Comparison of ENCODE assay signal across 8 mouse cellular contexts in genomic region chr2:156420694-156421380, GRCm38 (mm10). TPM values are rescaled to one million over a fixed set of nuclear protein-coding genes. Genes with fewer than 3 reads are reported as not detected.
DNase-seq lines count a peak whose midpoint lies in the region; ATAC-seq and TF ChIP-seq lines count a peak whose summit lies in the region.

Gene Epb41l1, plus strand, starts transcription at chr2:156420909.

- intact Hi-C loops in gastrocnemius, adult 2 months (cut with DNase I), result loop anchor here (5.0 kb wide), 1 partner anchor 76 kb away; no protein-coding TSS in a partner anchor
- intact Hi-C loops in left cerebral cortex, postnatal 4 days (cut with DNase I), result no loop called here

- DNase-seq in frontal cortex, postnatal 25 days (ENCODE audit: low spot score in 2 of 2), result no peak
- peak; percentile 75 for DNase-seq in gastrocnemius, adult 2 months
- peak; percentile 74 for DNase-seq in hindbrain, postnatal 0 days (ENCODE audit: low spot score)
- peak; percentile 53 for DNase-seq in left cerebral cortex, postnatal 4 days

- H3K4me1 ChIP-seq in brown adipose tissue, adult 24 weeks (ENCODE audit: control insufficient read depth, insufficient read depth, insufficient read length, low read length), result peaks cover 4% of the 10 kb centered on the region; the same call in 1 of the 2 replicates
- H3K4me1 ChIP-seq in hindbrain, postnatal 0 days (ENCODE audit: insufficient read depth, low read length), result 0 out of 2 replicates have a peak, but pooled peaks cover 5% of the 10 kb centered on the region
- H3K4me1 ChIP-seq in small intestine, adult 2 months (ENCODE audit: control insufficient read depth, insufficient read depth, insufficient read length, low read length), result peaks cover 20% of the 10 kb centered on the region

- peak within 1 kb of the TSS; percentile 83 for H3K4me2 ChIP-seq in hindbrain, postnatal 0 days (ENCODE audit: low read depth, low read length)

- H3K27me3 ChIP-seq in hindbrain, postnatal 0 days (ENCODE audit: insufficient read depth, low read length), result no peaks in the 10 kb centered on the region
- H3K27me3 ChIP-seq in small intestine, adult 2 months (ENCODE audit: control insufficient read depth, insufficient read depth, low read length), result 0 out of 2 replicates have a peak, but pooled peaks cover 2% of the 10 kb centered on the region

- H3K9me3 ChIP-seq in hindbrain, postnatal 0 days (ENCODE audit: low read length), result no peaks in the 10 kb centered on the region

- peak within 1 kb of the TSS; percentile 85 for H3K9ac ChIP-seq in hindbrain, postnatal 0 days (replicated peaks; ENCODE audit: low read length)

- H3K36me3 ChIP-seq in hindbrain, postnatal 0 days (ENCODE audit: insufficient read depth, low read length), result no peaks in the 10 kb centered on the region
- H3K36me3 ChIP-seq in small intestine, adult 2 months (ENCODE audit: control insufficient read depth, insufficient read depth, low read length), result no peaks in the 10 kb centered on the region

- under 1% methylated on average over 69 of the region's 76 CpGs for WGBS in hindbrain, postnatal 0 days
- 2% methylated on average over 76 of the region's 76 CpGs for WGBS in small intestine, adult 2 months

- ATAC-seq in frontal cortex, adult (ENCODE audit: low TSS enrichment), result 0 out of 2 replicates have a peak, but pooled peaks have one; percentile 21
- peak; percentile 69 for ATAC-seq in hindbrain, postnatal 0 days
- 0 out of 2 replicates have a peak, but pooled peaks have one; percentile 11 for ATAC-seq in megakaryocyte-erythroid progenitor cell, adult 5-6 weeks (replicated peaks; ENCODE audit: low FRiP score, low TSS enrichment, poor library complexity, severe bottlenecking)

- no peak for TF ChIP-seq POLR2A in small intestine, adult 2 months (IDR thresholded peaks at IDR 0.05; ENCODE audit: low read depth, low read length)

- TF ChIP-seq CTCF in gastrocnemius, adult 2 months (IDR thresholded peaks at IDR 0.05), result peak; percentile 1; the same call in 1 of the 2 replicates
- TF ChIP-seq CTCF in hindbrain, postnatal 0 days (IDR thresholded peaks at IDR 0.05; ENCODE audit: low read depth), result no peak
- no peak for TF ChIP-seq CTCF in small intestine, adult 2 months (IDR thresholded peaks at IDR 0.05; ENCODE audit: extremely low read depth, insufficient read length, insufficient replicate concordance, low read depth, low read length)

- peak within 1 kb of the TSS; percentile 75 for H3K4me3 ChIP-seq in brown adipose tissue, adult 24 weeks (ENCODE audit: insufficient read depth, low read depth, low read length)
- peak within 1 kb of the TSS; percentile 85 for H3K4me3 ChIP-seq in gastrocnemius, adult 2 months
- H3K4me3 ChIP-seq in hindbrain, postnatal 0 days (ENCODE audit: low read length), result peak within 1 kb of the TSS; percentile 74
- peak within 1 kb of the TSS; percentile 85 for H3K4me3 ChIP-seq in small intestine, adult 2 months (ENCODE audit: low read depth, low read length)

- H3K27ac ChIP-seq in brown adipose tissue, adult 24 weeks (replicated peaks; ENCODE audit: low read depth, low read length), result peak within 1 kb of the TSS; percentile 58
- peak within 1 kb of the TSS; percentile 65 for H3K27ac ChIP-seq in gastrocnemius, adult 2 months
- H3K27ac ChIP-seq in hindbrain, postnatal 0 days, result peak within 1 kb of the TSS; percentile 94
- no peak within 1 kb of the TSS for H3K27ac ChIP-seq in small intestine, adult 2 months (ENCODE audit: insufficient read depth, low read depth, low read length)

RNA-seq across cellular contexts. Expression of gene Epb41l1, which starts in this region (rescaled TPM):
- polyA plus RNA-seq in brown adipose tissue, adult 24 weeks (2012; ENCODE audit: insufficient read depth, insufficient read length, missing spikeins), result 23.3 and 29.1 TPM in 2 replicates
- total RNA-seq in gastrocnemius, adult 2 months (2021), result 1 to 10 TPM; 3.8 to 4.6 TPM
- 228 and 259 TPM in 2 replicates for total RNA-seq in hindbrain, postnatal 0 days (2014; rRNA removed)
- 10.7 and 11.2 TPM in 2 replicates for polyA plus RNA-seq in hindbrain, postnatal 0 days (2015; fragmentation: Nextera tagmentation; extraction: Ambion mirVana)
- total RNA-seq in left cerebral cortex, postnatal 4 days (2021), result 100 to 1,000 TPM; 229 to 236 TPM
- total RNA-seq in megakaryocyte-erythroid progenitor cell, adult 5-6 weeks (2014; fragmentation: Nextera tagmentation), result not detected in 2 replicates
- 0.15 TPM in 1 of 2 replicates, not detected in the other for total RNA-seq in megakaryocyte-erythroid progenitor cell, adult 5-6 weeks (2017)
- 11.8 and 14.0 TPM in 2 replicates for polyA plus RNA-seq in small intestine, adult 2 months (2012; rRNA removed)

Comparison
In these comparisons a context has a peak if more than half of its experiments do, and no peak if none do; other contexts are left out.
1. RNA of gene Epb41l1 (total RNA-seq): 228 to 259 TPM in hindbrain, postnatal 0 days and 229 to 236 TPM in left cerebral cortex, postnatal 4 days; 3.8 to 4.6 TPM in gastrocnemius, adult 2 months and 0.15 TPM in megakaryocyte-erythroid progenitor cell, adult 5-6 weeks; every median in the first group is over 10 times any median in the second.
2. Peak in ATAC-seq in megakaryocyte-erythroid progenitor cell, adult 5-6 weeks; RNA of the gene not detected or under 1 TPM.
3. ATAC-seq: peak in every context shown above with its lines; median percentile 69 in hindbrain, postnatal 0 days; 21 in frontal cortex, adult; 11 in megakaryocyte-erythroid progenitor cell, adult 5-6 weeks.
4. DNase-seq: peak in gastrocnemius, adult 2 months (single experiment), hindbrain, postnatal 0 days (single experiment) and left cerebral cortex, postnatal 4 days (single experiment); none in frontal cortex, postnatal 25 days (0 of 2).
5. Peak in every context shown above with its lines, with median percentiles within 50 percentile points of each other: H3K4me3 ChIP-seq.